Mouse (Mus musculus): ENCODE results near the gene Calhm2.
A peak's percentile ranks its signal among the peaks of the same experiment; 100 is the strongest.

- TF ChIP-seq POLR2A (IDR thresholded peaks at IDR 0.05; ENCODE audit: insufficient read depth, low read depth, low read length) (peak; percentile 69), CTCF (IDR thresholded peaks at IDR 0.05; ENCODE audit: insufficient read depth, low read depth, low read length) (no peak)
Measured at GRCm38 (mm10) chr19:47090550-47091156, 47.4 kb downstream of the Calhm2 start, which contains the start of the genes Usmg5 and Pdcd11.
